Mouse (Mus musculus) left cerebral cortex, adult 2 months (tissue): ENCODE measurements around the gene Gm28038. TPM values are rescaled to one million over a fixed set of nuclear protein-coding genes. Genes with fewer than 3 reads are reported as not detected.
A peak's percentile ranks its signal among the peaks of the same experiment; 100 is the strongest.

Source experiments
- DNase-seq, 2 experiments: peaks; one replicate each; pipeline ENCODE4 v3.0.0; 2021 to 2022; ENCODE audit warnings: low spot score in 2 of 2, mixed read lengths in 1 of 2; ENCODE audit errors: extremely low spot score in 1 of 2
- H3K27ac ChIP-seq: fragments of 200-600 bp; 2 replicates; pipeline ENCODE4 v1.8.1; 2022
- H3K4me3 ChIP-seq: fragments of 200-600 bp; 2 replicates; pipeline ENCODE4 v1.8.1; 2022
- CTCF ChIP-seq: fragments of 200-600 bp; IDR thresholded peaks from 2 replicates; pipeline ENCODE4 v1.8.1; 2022; ENCODE audit warnings: antibody characterized with exemption, mild to moderate bottlenecking, moderate library complexity
- intact Hi-C: fragments of 180-260 bp; cut with DNase I; formaldehyde crosslinking; loops from one replicate; pipeline ENCODE4 v1.15.1; 2025
- long read RNA-seq, 2 experiments: library from polyadenylated mRNA; stranded (forward); transcript quantifications; one replicate each; pipeline ENCODE4 v2.0.0; 2021; ENCODE audit warnings: borderline mapping rate in 2 of 2
- total RNA-seq, 2 experiments: library from RNA; stranded (reverse); gene quantifications; 2 replicates each; pipeline ENCODE4 v1.2.3; 2021

Gm28038 gene
- total RNA-seq: not detected
- long read RNA-seq, experiment 1: 0 reads
- long read RNA-seq, experiment 2: 0 reads

DNA sequence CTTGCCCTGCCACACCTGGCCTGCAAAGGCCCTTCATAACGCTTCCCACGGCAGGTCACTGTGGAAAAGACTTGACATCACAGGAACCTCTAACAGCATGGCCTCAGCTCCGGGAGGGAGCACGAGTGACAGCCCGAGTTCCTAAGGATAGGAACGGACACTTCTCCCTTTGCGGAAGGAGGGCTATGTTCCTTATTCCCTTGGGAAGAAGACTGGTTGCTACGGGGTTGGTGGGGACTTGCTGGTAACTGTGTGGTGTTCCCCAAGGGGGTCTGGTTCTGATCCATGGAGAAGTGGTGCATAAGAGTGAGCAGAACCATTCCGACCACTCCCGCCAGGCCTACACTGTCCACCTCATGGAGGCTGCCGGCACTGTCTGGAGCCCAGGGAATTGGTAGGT, at the start of gene Gm28038:
Gm28038 (plus strand) TSS at position 301 of the 400 bp plus-strand sequence.
- no peak for TF ChIP-seq CTCF
- intact Hi-C loops: no loop called here
- H3K27ac ChIP-seq: no peak within 1 kb of the TSS
- no peak within 1 kb of the TSS for H3K4me3 ChIP-seq
- DNase-seq: no peak

DNA sequence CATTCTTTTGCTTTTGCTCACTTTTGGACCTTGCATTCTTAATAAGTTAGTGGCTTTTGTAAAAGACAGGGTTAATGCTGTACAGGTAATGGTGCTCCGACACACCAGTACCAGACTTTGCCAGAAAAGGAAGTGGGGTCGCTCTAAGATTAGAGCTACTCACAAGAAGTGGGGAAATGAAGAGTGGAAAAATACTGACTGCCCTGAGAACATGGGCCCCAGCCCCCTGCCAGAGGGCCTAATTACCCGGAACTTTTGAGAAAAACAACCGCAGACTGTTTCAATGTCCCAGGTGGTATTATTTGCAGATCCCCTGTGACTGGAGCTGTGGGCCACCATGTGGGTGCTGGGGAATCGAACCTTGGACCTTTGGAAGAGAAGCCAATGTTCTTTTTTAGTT, 45.2 kb upstream of the Gm28038 start:
- TF ChIP-seq CTCF: no peak
- Histone ChIP-seq H3K4me3 (no peak overlapping the region), H3K27ac (no peak overlapping the region)
- intact Hi-C loops: no loop called here
- no peak for DNase-seq

DNA sequence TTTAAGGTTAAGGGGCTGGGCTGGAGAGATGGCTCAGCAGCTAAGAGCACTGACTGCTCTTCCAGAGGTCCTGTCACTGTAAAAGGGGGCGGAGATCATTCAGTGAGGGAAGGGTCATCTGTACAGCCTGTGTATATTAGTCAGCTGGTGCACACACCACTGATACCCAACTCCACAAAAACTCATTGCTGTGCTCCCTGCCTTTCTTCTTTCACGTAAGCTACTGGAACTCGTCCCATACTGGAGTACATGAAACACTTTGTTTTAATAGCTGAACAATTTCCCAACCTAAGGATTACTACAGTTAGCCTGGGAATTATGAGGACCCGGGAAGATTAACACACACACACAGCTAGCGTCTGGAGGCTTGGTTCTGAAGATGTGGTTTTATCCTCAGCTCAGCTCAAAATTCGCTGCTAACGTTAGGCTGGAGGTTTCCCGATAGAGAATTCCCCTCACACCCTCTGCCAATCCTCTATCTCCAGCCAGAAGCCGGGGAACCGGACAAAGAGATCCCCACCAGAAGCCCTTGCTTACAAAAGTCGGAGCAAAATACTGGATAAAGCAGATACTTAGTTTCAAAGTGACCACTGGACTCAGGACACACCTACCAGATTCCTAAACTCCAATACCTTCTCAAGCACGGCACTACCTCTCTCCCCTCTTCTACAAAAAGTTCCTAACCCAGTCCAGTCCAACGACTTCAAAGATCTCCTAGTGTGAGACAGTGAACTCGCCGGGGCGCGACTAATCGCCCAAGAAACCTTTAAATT, 44.2 kb upstream of the Gm28038 start:
- intact Hi-C loops: loop anchor here (1.0 kb wide), 3 partner anchors 31 to 58 kb away; partner anchors contain the start of genes Kyat1 and Spout1
- TF ChIP-seq CTCF: no peak
- peak overlapping the region; percentile 94 for H3K4me3 ChIP-seq
- DNase-seq: no peak
- peak overlapping the region; percentile 91 for H3K27ac ChIP-seq

DNA sequence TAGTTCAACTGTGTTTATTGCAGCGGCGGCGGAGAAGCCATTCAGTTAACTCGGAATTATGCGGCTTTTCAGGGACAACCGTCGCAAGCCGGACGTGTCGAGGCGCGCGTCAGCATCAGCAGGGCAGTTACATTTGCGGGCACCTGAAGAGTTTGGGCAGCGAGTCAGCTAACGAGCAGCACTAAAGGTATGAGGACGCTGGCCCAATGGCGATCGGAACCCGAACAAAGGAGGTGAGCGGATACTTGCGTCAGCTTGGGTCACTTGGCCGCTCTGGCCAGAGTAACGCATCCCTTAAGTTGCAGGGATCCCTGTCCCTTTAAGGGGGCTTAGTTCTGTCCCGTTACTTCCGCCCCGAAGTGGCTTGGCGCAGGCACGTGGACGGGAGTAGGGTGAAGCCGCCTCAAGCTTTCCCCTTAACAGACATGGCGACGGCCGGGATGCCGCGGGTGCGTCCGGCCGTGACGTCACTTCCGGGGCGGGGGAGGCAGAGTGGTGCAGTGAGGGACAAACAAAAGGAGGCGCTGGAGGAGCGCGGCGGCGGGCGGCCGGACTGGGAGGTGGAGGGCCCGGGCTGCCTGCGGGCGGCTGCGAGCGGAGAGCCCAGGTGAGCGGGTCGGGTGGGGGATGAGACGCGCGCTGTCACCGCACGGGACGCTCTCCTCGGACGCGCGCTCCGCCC, 43.5 kb upstream of the Gm28038 start, which contains the start of gene Lrrc8a:
Lrrc8a (plus strand) TSS at position 517 of the 682 bp plus-strand sequence.
- intact Hi-C loops: loop anchor here (1.0 kb wide), 3 partner anchors 32 to 59 kb away; partner anchors contain the start of genes Kyat1 and Spout1
- peak within 1 kb of the TSS; percentile 91 for H3K27ac ChIP-seq
- peak; percentile 31 for TF ChIP-seq CTCF
- H3K4me3 ChIP-seq: peak within 1 kb of the TSS; percentile 94
- peak; percentile 100 for DNase-seq

DNA sequence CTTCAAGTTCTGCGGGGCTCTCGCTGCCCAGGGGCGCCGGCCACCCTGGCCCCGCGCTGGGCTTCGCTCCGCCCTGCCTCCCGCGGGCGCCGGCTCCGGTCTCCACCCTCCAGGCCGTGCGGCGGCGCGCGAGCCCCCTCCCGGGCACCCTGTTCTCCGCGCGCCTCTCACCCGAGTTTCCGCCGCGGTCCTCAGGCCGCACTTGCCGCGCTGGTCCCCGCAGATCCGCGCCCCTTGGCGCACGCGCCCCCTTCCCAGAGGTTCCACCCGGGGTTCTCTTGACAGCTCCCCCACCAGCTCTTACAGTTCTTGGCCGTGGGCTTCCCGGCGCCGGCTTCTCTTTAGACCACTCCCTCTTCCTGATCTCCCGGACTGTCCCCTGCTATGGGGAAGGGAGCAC, 43.0 kb upstream of the Gm28038 start:
- Histone ChIP-seq H3K27ac (peak overlapping the region; percentile 91), H3K4me3 (peak overlapping the region; percentile 94)
- intact Hi-C loops: loop anchor here (1.0 kb wide), 3 partner anchors 32 to 60 kb away; partner anchors contain the start of genes Kyat1 and Spout1
- peak; percentile 67 for DNase-seq
- TF ChIP-seq CTCF: no peak; the same call in none of the 2 replicates

DNA sequence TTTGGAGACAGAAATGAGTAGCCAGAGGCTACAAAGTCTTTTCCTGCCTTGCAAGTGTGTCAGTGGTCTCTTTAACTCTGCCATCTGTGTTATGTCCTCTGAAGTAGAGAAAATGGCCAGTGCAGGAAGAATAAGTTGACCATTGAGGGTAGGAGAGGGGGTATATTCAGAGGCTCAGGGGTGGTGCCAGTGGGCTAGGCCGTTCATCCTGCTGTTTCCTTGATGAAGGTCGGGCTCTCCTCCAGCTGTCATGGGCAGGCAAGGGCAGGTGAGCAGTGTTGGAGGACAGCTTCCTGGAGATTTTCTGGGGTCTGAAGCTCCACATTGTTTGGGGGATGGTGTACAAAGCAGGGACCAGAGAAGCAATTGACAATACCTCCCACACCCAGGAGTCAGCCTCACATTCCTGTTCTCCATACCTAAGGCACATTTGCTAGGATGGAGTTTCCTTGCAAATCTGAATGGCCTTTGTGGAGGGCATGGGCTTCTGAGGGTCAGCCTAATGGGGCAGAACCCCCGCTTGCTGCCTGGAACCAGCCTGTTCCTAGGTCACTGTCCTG, 41.9 kb upstream of the Gm28038 start:
- intact Hi-C loops: no loop called here

DNA sequence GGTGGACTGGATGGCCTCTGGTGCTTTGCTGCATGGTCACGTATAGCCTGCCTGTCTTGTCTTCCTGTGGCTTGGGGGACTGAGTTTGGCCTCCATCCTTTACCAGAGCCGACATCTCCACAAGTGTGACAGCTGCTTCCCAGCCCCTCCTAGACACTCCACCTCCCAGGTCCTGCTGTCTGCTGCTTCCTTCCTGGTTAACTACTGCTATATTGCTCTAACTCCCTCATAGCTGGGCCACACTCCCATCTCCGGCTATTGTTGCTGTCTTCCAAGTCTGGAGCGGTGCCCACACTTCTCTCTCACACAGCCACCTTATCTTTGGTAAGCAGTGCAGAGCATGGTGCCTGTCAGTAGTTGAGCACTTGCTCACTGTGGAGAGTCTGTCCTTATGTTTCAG, 41.1 kb upstream of the Gm28038 start:
- peak overlapping the region; percentile 13; the same call in 1 of the 2 replicates for H3K4me3 ChIP-seq
- TF ChIP-seq CTCF: no peak
- intact Hi-C loops: no loop called here

More for the DNA sequence above, 41.9 kb upstream of the Gm28038 start:
- DNase-seq: no peak
- Histone ChIP-seq H3K27ac (peak overlapping the region; percentile 91), H3K4me3 (peak overlapping the region; percentile 94)
- no peak for TF ChIP-seq CTCF

DNA sequence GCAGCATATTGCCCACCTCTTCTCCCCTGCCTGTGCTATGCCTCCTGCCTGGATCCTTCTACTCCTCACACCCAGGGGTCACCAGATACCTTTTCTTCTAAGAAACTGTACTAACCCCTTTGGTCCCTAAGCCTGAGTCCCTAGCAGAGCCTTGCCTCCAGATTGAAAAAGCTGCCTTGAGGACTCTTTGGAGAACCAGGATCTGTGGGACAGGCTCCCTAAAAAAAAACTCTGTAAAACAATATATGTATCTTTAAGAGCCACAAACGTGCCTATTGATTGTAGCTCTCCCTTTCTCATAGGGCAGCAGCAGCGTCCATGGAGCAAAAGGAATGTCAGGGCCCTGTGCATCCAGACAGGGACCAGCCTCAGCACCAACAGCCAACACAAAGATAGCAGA, 40.6 kb upstream of the Gm28038 start, which contains the start of gene Gm28035:
Gm28035 (plus strand) TSS at position 301 of the 400 bp plus-strand sequence.
- H3K4me3 ChIP-seq: peak within 1 kb of the TSS; percentile 13; the same call in 1 of the 2 replicates
- TF ChIP-seq CTCF: no peak
- intact Hi-C loops: no loop called here
- DNase-seq: no peak
- peak within 1 kb of the TSS; percentile 91; the same call in 1 of the 2 replicates for H3K27ac ChIP-seq

More for the DNA sequence above, 41.1 kb upstream of the Gm28038 start:
- H3K27ac ChIP-seq: peak overlapping the region; percentile 91; the same call in 1 of the 2 replicates
- DNase-seq: no peak

DNA sequence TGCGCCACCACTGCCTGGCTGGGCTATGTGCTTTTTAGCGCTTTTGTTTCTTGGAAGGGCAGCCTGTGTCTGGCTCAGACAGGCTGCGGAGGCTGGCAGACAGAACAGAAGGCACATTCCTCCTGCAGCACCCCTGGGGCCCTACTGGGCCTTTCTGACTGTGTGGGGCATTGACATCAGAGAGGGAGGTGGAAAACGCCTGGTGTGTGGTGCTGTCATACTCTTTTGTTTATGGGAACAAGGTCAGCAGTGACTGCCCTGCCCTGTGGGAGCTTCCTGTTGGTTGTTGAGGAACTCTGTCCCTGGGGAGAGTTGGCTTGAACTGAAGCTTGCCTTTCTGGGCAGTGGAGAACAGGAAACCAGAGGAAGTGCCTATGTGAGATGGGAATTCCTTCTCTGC, 38.3 kb upstream of the Gm28038 start:
- DNase-seq: no peak
- Histone ChIP-seq H3K27ac (peak overlapping the region; percentile 6), H3K4me3 (no peak overlapping the region)
- intact Hi-C loops: loop anchor here (1.0 kb wide), 1 partner anchor 24 kb away; the partner anchor contains the start of gene Phyhd1
- no peak for TF ChIP-seq CTCF

DNA sequence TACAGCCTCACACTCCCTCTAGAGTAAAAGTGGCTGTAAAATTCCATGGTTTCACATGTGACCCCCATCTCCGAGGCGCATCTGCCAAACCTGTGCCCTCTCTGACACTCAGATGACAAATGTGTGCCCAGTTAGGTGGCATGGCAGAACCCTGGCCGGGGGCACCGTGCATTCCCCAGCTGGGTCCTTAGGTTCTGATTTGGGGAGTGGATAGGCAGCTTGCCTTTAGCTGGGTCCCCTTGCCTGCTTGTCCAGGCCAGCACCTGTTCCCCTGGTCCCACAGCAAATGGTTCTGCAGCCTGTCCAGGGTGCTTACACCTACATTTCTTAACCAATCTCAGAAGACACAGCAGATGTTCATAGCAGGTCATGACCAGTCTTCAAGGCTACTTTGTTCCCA, 37.5 kb upstream of the Gm28038 start:
- intact Hi-C loops: no loop called here
- no peak for TF ChIP-seq CTCF
- no peak for DNase-seq
- Histone ChIP-seq H3K27ac (peak overlapping the region; percentile 6), H3K4me3 (no peak overlapping the region)

DNA sequence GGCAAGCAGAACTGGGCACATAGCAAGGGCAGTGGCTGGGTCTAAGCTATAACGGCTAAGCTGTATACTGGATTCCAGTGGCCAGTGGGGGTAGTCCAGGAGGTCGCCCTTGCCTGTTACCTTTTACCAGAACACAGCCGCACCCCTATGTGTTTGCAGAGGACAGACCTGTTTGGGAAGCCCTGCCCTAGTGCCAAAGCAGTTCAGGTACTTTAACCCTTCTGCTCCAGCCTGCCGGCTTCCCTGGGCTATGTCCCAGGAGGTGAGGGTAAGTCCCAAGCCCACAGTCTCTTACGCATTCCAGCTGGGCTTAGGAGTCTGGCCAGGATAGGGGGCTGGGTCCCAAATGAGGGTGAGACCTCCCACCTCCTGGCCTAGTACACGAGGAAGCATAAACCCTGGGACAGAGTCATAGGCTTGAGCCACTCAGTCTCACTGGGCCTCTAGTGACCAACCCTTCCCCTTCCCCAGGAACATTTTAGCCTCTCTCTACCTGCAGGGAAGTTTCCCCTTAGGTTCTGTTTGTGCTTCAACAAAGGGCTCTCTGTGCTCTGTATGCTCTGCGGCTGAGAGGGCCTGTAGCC, 36.2 kb upstream of the Gm28038 start:
- intact Hi-C loops: no loop called here
- H3K4me3 ChIP-seq: no peak overlapping the region
- no peak for TF ChIP-seq CTCF
- H3K27ac ChIP-seq: no peak overlapping the region
- DNase-seq: no peak
